Mouse (Mus musculus): Measurements from ENCODE around the gene Col3a1.

- TF ChIP-seq POLR2A (IDR thresholded peaks at IDR 0.05; ENCODE audit: borderline replicate concordance, control insufficient read depth, low read depth, low read length) = no peak
- no peak for TF ChIP-seq CTCF (IDR thresholded peaks at IDR 0.05; ENCODE audit: control insufficient read depth, insufficient read depth, low read length)
Measured at GRCm38 (mm10) chr1:45276006-45276539, 35.3 kb upstream of the Col3a1 start.

Data from bone marrow, adult 2 months (tissue).